Mouse (Mus musculus): ENCODE data around the gene Mdm2. TPM values are rescaled to one million over a fixed set of nuclear protein-coding genes. Genes with fewer than 3 reads are reported as not detected.
"Not testable (repeated sequence)": the region's sequence is repeated elsewhere in the genome, so short reads cannot be mapped to it uniquely, and the experiment has no call there.

The Mdm2 gene
- polyA plus RNA-seq, 1 experiment: 83.0 TPM

- Histone ChIP-seq H3K36me3 (ENCODE audit: control insufficient read depth, insufficient read depth, low read length) (no peaks in the 10 kb centered on the region), H3K27me3 (ENCODE audit: control insufficient read depth, insufficient read depth, low read length) (no peaks in the 10 kb centered on the region), H3K4me3 (ENCODE audit: control insufficient read depth, insufficient read depth, low read length) (no peak overlapping the region), H3K27ac (ENCODE audit: control insufficient read depth, insufficient read depth, low read length) (no peak overlapping the region), H3K4me1 (replicated peaks; ENCODE audit: control insufficient read depth, insufficient read depth, low read length) (no peaks in the 10 kb centered on the region)
- 87% methylated on average over 5 of the region's 5 CpGs for WGBS
- no peak for DNase-seq
- no peak for TF ChIP-seq POLR2A (IDR thresholded peaks at IDR 0.05; ENCODE audit: control insufficient read depth, extremely low read depth, insufficient read depth, low read length, poor library complexity)
- TF ChIP-seq CTCF (IDR thresholded peaks at IDR 0.05; ENCODE audit: borderline replicate concordance, control insufficient read depth, extremely low read depth, insufficient read depth, low read length, poor library complexity): no peak
These were observed 13.7 kb upstream of the Mdm2 start for GRCm38 (mm10) chr10:117724136-117724718.

DNA sequence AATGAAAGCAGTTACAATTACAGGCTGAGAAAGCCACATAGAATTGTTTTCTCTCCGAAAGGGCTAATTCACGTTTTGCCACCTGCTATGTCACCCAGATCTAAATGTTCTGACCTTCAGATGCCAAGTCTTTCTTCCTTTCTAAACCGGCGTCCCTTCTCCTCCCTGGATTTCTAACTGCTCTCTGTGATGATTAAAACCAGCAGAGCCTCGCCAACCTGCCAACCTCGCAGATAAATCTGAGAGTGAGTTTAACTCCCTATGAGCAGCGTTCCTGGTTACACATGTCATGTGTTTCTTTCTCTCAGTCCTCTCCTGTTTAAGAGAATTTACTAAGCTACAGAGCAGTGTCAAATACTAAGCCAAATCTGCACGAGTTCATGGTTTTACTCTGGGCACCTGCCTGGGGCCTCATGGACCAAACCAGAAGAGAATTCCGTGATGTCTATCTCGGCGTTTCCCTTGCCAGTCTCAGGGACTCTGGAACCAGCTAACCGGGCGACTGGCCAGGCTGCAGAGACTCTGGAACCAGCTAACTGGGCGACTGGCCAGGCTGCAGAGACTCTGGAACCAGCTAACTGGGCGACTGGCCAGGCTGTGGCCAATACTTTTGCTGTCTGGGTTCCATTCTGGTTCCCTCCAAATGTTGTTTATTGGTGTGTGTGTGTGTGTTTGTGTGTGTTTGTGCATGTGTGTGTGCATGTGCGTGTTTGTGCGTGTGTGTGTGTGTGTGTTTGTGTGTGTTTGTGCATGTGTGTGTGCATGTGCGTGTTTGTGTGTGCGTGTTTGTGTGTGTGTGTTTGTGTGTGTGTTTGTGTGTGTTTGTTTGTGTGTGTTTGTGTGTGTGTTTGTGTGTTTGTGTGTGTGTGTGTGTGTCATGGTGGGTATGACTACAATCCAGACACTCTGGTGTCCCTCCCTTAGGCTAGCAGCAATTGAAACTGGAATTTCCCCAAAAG is 7.9 kb upstream of the Mdm2 start:
- H3K4me3 ChIP-seq (ENCODE audit: control insufficient read depth, insufficient read depth, low read length): no peak overlapping the region
- TF ChIP-seq CTCF (IDR thresholded peaks at IDR 0.05; ENCODE audit: borderline replicate concordance, control insufficient read depth, extremely low read depth, insufficient read depth, low read length, poor library complexity): no peak
- no peak for TF ChIP-seq POLR2A (IDR thresholded peaks at IDR 0.05; ENCODE audit: control insufficient read depth, extremely low read depth, insufficient read depth, low read length, poor library complexity)
- H3K27me3 ChIP-seq (ENCODE audit: control insufficient read depth, insufficient read depth, low read length): no peaks in the 10 kb centered on the region
- H3K36me3 ChIP-seq (ENCODE audit: control insufficient read depth, insufficient read depth, low read length): no peaks in the 10 kb centered on the region
- no peaks in the 10 kb centered on the region for H3K4me1 ChIP-seq (replicated peaks; ENCODE audit: control insufficient read depth, insufficient read depth, low read length)
- H3K27ac ChIP-seq (ENCODE audit: control insufficient read depth, insufficient read depth, low read length): no peak overlapping the region
- 89% methylated on average over 19 of the region's 19 CpGs for WGBS
- no peak for DNase-seq

DNA sequence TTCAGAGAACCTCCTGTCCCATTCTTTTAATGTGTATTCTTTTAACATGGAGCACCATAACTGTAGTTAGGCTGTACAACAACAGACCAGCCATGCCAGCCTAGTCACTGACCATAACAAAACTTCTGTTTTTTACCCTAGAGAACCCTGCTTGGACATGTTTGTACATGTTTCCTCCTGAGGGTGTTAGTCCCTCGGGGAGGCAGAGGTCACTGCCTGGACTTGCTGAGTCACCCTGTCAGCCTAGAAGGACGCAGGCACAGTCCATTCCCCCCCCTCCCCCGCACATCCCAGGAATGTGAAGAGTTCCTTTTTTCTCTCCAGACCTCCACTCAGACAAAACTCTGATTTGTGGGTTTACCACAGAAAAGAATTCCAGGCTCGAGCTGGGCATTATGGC is 7.0 kb upstream of the Mdm2 start:
- DNase-seq: no peak
- TF ChIP-seq CTCF (IDR thresholded peaks at IDR 0.05; ENCODE audit: borderline replicate concordance, control insufficient read depth, extremely low read depth, insufficient read depth, low read length, poor library complexity): no peak
- no peak for TF ChIP-seq POLR2A (IDR thresholded peaks at IDR 0.05; ENCODE audit: control insufficient read depth, extremely low read depth, insufficient read depth, low read length, poor library complexity)

GRCm38 (mm10) chr10:117716686-117717085 is 6.1 kb upstream of the Mdm2 start:
- Histone ChIP-seq H3K27ac (ENCODE audit: control insufficient read depth, insufficient read depth, low read length) (no peak overlapping the region), H3K27me3 (ENCODE audit: control insufficient read depth, insufficient read depth, low read length) (no peaks in the 10 kb centered on the region), H3K36me3 (ENCODE audit: control insufficient read depth, insufficient read depth, low read length) (no peaks in the 10 kb centered on the region), H3K4me3 (ENCODE audit: control insufficient read depth, insufficient read depth, low read length) (no peak overlapping the region), H3K4me1 (replicated peaks; ENCODE audit: control insufficient read depth, insufficient read depth, low read length) (no peaks in the 10 kb centered on the region)
- no peak for DNase-seq
- no peak for TF ChIP-seq CTCF (IDR thresholded peaks at IDR 0.05; ENCODE audit: borderline replicate concordance, control insufficient read depth, extremely low read depth, insufficient read depth, low read length, poor library complexity)
- no peak for TF ChIP-seq POLR2A (IDR thresholded peaks at IDR 0.05; ENCODE audit: control insufficient read depth, extremely low read depth, insufficient read depth, low read length, poor library complexity)
- 97% methylated on average over 3 of the region's 3 CpGs for WGBS

More for the DNA sequence above, 7.0 kb upstream of the Mdm2 start:
- no peaks in the 10 kb centered on the region for H3K36me3 ChIP-seq (ENCODE audit: control insufficient read depth, insufficient read depth, low read length)
- no peaks in the 10 kb centered on the region for H3K4me1 ChIP-seq (replicated peaks; ENCODE audit: control insufficient read depth, insufficient read depth, low read length)
- no peaks in the 10 kb centered on the region for H3K27me3 ChIP-seq (ENCODE audit: control insufficient read depth, insufficient read depth, low read length)
- 30% methylated on average over 4 of the region's 4 CpGs for WGBS
- H3K4me3 ChIP-seq (ENCODE audit: control insufficient read depth, insufficient read depth, low read length): no peak overlapping the region
- H3K27ac ChIP-seq (ENCODE audit: control insufficient read depth, insufficient read depth, low read length): no peak overlapping the region

DNA sequence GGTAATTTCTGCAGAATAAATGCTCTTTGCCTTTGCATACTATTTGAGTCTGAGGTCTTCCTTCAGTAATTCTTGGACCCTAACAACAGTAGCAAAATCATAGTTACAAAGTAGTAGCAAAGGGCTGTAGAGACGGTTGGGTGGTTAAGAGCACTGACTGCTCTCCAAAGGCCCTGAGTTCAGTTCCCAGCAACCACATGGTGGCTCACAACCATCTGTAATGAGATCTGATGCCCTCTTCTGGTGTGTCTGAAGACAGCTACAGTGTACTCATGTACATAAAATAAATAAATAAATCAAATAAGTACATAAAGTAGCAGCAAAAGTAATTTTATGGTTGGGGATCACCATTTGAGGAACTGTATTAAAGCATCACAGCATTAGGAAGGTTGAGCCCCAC is 5.1 kb upstream of the Mdm2 start:
- H3K4me1 ChIP-seq (replicated peaks; ENCODE audit: control insufficient read depth, insufficient read depth, low read length); H3K27me3 ChIP-seq (ENCODE audit: control insufficient read depth, insufficient read depth, low read length); H3K36me3 ChIP-seq (ENCODE audit: control insufficient read depth, insufficient read depth, low read length); H3K27ac ChIP-seq (ENCODE audit: control insufficient read depth, insufficient read depth, low read length); DNase-seq; H3K4me3 ChIP-seq (ENCODE audit: control insufficient read depth, insufficient read depth, low read length): not testable (repeated sequence)
- WGBS: 98% methylated on average over 1 of the region's 1 CpGs

DNA sequence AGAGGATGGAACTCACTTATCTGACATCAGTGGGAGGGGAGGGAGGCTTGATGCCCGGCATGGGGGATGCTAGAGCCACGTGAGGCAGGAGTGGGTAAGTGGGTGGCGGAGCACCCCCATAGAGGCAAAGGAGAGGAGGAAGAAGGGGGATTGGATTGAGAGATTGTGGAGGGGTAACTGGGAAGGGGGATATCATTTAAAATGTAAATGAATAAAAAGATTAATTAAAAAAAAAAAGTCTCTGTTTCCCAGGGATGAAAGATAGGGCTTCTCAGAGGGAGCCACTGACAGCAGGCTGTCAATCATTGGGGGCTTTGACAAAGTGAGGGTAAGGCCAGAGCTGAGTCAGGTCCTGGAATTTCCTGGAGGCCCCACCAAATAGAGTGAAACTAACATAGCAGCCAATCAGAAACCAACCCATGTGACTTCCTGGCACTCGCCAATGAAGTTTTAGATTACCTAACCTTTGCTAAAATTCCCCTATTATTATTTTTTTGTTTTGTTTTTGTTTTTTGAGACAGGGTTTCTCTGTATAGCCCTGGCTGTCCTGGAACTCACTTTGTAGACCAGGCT is 4.5 kb upstream of the Mdm2 start:
- no peak overlapping the region for H3K27ac ChIP-seq (ENCODE audit: control insufficient read depth, insufficient read depth, low read length)
- H3K36me3 ChIP-seq (ENCODE audit: control insufficient read depth, insufficient read depth, low read length): no peaks in the 10 kb centered on the region
- DNase-seq: no peak
- H3K4me3 ChIP-seq (ENCODE audit: control insufficient read depth, insufficient read depth, low read length): no peak overlapping the region
- 86% methylated on average over 4 of the region's 4 CpGs for WGBS
- TF ChIP-seq POLR2A (IDR thresholded peaks at IDR 0.05; ENCODE audit: control insufficient read depth, extremely low read depth, insufficient read depth, low read length, poor library complexity) (no peak), CTCF (IDR thresholded peaks at IDR 0.05; ENCODE audit: borderline replicate concordance, control insufficient read depth, extremely low read depth, insufficient read depth, low read length, poor library complexity) (no peak)
- H3K27me3 ChIP-seq (ENCODE audit: control insufficient read depth, insufficient read depth, low read length): no peaks in the 10 kb centered on the region
- H3K4me1 ChIP-seq (replicated peaks; ENCODE audit: control insufficient read depth, insufficient read depth, low read length): no peaks in the 10 kb centered on the region

Measured in thymus, adult 2 months (tissue).